Mouse (Mus musculus): ENCODE data around the gene Scrn2.
A peak's percentile ranks its signal among the peaks of the same experiment; 100 is the strongest.

Scrn2 gene

DNA sequence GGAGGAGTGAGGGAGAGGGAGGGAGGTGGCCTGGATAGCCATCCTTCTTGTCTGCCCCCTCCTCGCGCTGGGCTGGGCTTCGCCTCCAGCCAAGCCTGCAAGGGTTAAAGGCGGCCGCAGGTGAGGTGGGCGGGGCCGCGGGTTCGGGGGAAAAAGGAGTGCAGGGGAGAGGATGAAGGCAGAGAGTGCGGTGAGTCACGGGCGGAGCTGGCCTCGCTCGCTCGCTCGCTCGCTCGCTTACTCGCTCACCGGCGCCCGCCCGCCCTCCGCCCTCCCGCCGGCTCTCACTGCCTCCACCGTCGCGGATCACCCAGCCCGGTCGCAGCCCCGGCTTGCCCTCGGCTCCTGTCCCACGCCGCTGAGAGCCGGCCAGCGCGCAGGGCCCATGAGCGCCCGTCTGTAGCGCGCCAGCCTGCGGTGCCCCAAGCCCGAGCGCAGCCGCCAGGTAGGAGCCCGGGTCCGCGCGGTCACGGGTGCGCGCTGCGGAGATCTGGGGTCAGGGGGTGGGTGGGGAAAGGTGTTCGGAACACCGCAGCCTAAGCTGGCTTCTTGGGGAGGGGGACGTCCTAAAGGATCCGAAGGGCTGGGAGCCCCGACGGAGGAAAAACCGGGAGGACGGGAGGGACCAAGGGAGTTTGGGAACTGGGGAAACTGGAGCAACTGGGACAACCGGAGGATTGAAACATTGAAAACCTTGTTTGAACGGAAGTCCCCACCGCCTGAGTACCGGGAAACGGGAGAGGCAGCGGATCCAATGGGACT, 11.0 kb upstream of the Scrn2 start:
- peak; percentile 70 for DNase-seq

DNA sequence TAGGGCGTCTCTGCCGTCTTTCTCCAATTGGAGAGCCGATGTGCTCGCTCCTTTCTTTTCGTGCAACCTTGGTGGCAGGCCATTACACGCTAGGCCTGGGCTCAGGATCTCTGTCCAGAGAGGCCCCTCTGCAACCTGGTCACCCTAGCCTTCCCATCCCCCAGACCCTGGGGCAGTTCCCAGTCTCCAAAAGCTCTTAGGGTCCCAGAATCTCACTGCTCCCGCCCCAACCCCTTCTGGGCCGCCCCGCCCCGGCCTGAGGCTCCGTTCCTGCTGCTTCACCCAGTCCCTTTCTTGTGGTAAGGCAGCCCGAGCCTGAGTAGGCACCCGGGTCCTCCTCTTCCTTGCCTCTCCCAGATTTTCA, 10.4 kb upstream of the Scrn2 start:
- no peak for DNase-seq

DNA sequence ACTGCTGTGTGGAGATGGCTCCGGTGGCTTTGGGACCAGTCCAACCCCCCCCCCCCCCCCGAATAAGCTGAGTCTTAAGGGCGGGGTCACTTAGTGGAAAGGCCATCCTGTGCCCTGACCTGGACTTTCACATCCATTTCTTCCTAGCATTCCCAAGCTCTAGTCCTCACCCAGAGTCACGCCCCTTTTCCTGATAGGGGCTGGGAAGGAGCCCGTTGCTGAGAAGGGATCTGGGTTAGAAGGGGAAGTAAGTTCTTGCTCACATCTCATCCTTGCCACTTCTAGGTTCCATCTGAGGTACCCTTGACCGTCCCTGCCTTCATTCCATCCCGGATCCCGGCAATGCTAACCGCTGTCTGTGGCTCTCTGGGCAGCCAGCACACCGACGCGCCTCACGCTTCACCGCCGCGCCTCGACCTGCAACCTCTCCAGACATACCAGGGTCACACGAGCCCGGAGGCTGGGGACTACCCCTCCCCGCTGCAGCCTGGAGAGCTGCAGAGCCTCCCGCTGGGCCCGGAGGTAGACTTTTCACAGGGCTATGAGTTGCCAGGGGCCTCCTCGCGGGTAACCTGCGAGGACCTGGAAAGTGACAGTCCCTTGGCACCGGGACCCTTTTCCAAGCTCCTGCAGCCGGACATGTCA, 8.5 kb upstream of the Scrn2 start:
- peak; percentile 41 for DNase-seq

DNA sequence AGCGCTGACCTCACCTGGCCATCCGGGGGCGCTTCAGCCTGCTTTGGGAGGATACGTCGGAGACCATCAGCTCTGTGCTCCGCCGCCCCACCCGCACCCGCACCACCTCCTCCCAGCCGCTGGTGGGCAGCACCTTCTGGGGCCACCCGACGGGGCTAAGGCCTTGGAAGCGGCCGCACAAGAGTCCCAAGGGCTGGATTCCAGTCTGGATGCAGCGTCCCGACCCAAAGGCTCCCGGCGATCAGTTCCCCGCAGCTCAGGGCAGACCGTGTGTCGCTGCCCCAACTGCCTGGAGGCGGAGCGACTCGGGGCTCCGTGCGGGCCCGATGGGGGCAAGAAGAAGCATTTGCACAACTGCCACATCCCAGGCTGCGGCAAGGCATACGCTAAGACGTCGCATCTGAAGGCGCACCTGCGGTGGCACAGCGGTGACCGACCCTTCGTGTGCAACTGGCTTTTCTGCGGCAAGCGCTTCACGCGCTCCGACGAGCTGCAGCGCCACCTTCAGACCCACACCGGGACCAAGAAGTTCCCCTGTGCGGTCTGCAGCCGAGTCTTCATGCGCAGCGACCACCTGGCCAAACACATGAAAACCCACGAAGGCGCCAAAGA, 7.8 kb upstream of the Scrn2 start:
- DNase-seq: peak; percentile 93

DNA sequence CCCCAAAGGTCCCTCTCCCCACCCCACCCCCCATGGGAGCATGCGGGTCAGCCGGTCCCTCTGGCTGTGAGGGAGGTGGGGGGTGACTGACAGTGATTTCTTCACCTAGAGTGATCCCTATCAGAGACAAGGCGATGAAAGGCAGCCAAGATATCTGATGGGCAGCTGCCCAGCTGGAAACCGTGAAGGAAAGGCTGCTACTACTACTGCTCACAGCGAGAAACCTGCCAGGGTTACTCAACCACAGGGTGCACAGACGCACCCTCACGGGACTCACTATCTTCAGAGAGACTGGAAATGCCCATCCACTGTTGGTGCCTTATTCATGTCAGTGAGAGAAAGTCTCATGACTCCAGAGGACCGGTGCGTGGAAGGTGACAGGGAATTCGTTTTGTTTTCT, 4.8 kb upstream of the Scrn2 start:
- no peak for DNase-seq

DNA sequence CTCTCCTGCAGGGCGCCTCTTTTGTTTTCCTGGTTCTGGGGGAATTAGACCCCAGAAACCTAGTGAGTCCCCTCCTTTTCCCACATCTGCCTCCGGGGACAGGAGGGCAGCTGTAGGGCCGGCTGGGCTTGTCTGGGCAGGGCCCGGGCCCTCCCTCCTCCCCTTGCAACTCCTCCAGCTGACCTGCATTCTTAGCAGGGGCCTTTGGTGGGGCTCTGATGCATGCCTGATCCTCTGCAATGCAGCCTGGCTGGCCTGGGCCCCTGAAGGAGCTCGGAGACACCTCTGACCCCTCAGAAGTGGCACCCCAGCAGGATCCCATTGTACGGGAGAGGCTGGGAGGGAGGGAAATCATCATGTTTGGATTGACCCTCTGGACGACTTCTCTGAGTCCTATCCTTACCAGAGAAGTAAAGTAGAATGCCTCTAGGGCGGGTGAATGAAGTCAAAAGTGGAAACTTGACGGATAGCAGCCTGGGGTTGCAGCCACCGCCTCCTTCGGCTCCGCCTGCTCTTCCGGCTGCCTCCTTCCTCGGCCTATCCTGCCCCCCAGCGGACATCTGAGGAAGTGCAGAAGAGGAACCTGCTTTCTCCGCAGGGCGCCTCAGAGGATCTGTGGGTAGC, 3.9 kb upstream of the Scrn2 start:
- peak; percentile 95 for DNase-seq

DNA sequence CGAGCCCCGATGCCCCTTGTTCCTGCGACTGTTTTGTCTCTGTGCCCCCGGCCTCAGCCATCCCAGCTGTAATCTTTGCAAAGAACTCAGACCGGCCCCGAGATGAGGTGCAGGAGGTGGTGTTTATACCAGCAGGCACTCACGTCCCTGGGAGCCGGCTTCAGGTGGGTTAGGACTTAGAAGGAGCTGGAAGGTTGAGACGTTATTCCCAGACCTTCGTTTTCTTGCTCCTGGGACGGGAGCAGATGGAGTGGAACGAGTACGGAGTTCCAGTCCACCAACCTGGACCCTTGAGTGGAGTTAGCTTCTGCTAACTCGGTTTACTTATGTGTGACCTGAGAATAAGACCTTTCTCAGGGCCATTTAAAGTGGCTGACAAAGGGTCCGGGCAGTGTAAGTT, 688 bp downstream of the Scrn2 start:
- DNase-seq: peak; percentile 18

DNA sequence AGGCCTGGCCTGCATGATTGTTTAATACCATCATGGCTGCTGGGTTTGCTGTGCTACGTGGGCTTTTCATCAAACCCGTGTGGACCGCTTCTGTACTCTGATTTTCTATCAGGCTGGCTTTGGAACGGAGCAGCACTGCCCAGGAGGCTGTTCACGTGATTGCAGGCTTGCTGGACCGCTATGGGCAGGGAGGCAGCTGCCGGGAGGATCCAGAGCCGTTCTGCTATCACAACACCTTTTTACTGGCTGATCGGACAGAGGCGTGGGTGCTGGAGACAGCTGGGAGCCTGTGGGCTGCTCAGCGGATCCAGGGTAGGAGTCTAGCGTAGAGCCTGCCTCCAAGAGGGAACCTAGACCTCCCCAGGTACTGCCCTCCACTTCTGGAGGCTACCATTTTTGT, 2.2 kb downstream of the Scrn2 start:
- DNase-seq: no peak

DNA sequence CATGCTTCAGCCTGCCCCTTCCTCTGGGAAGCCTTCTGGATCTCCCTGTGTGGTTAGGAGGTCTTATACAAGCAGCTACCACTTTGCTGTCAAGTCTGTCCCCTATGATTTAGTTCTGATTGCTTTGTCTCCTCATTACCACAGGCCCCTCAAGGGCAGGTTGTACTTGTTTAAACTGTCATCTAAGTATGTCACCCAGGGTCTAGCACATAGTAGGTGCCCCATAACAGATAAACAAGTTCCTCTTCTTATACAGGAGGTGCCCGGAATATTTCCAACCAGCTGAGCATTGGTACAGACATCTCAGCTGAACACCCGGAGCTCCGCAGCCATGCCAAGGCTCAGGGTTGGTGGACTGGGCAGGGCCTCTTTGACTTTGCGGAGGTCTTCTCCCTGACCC, 2.8 kb downstream of the Scrn2 start:
- no peak for DNase-seq

DNA sequence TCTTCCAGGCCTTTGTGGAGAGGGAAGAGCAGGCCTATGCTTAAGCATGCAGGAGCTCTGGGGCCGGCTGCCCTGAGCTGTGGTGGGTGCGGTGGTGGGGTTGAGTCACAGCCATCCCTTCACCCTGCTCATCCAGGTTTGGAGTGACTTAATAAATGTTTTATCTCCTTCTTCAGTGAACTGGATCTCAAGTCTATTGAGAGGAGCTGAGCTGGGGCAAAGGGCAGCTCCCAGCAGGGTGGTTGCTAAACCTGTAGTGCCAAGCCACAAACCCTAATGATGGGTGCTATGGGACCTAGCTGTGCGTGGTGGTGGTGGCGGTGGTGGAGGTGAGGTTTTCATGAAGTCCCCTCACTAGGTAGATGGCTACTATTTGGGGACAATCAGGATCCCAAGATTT, 4.0 kb downstream of the Scrn2 start:
- DNase-seq: no peak

DNA sequence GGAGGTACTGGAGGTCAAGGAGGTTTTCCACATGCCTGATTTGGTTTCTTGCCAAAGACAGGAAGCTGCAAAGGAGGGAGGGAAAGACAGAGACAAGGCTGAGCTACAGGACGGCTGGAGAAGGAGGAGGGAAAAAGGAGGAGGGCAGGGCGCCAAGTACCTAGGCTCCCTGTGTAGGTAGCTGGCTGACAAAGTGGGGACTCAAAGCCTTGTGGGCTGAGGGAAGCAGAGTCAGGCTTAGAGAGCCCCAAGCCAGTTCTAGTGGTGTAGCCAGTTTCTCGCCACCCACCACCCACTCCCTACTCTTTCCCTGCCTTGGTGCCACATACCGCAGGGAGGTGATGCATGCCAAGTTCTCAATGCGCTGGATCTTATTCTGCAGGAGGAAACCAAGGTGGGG, 6.4 kb downstream of the Scrn2 start:
- no peak for DNase-seq

DNA sequence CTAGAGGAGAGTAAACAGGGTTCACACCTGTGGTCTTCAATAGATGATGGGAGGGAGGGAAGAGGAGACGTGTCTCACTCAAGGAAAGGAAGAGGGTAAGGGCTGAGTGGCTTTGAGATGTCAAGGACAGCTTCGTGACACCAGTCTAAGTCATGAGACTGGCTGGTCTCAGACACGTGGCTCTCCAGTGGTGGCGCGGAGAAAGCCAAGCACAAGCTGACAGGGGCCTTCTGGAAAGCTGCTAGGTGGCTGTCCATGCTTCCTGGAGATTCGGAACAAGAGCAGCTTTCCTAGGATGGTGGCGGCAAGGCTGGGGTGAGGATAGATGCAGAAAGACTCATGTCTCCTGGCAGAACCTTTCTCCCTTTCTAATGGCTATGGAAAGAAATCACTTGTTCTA, 9.1 kb downstream of the Scrn2 start:
- DNase-seq: no peak

DNA sequence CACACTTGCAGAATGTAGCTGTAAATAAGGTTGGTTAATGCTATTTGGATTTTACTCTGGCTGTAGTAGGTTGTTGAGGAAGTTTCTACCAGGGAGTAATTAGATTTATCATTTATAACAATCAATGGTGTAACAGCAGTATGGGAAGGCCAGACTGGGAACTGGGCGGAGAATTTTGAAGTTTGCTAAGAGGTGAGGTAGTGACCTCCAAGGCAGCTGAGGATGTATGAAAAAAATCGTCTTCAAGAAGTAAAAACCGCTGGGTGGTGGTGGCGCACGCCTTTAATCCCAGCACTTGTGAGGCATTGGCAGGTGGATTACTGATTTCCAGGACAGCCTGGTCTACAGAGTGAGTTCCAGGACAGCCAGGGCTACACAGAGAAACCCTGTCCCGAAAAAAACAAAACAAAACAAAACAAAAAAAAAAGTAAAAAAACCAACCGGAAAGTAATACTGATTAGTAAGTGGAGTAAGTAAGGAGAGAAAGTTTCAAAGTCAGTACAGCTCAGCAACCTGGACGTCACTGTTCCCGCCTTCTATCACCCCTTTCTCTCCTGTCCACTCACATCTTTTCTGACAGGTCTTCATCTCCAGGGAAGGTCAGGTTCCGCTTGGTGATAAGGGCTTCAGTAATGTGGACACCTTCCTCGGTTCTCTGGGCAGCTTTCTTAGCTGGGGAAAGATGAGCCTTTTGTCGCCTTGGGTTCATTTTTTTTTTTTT, 10.7 kb downstream of the Scrn2 start:
- DNase-seq: no peak

DNA sequence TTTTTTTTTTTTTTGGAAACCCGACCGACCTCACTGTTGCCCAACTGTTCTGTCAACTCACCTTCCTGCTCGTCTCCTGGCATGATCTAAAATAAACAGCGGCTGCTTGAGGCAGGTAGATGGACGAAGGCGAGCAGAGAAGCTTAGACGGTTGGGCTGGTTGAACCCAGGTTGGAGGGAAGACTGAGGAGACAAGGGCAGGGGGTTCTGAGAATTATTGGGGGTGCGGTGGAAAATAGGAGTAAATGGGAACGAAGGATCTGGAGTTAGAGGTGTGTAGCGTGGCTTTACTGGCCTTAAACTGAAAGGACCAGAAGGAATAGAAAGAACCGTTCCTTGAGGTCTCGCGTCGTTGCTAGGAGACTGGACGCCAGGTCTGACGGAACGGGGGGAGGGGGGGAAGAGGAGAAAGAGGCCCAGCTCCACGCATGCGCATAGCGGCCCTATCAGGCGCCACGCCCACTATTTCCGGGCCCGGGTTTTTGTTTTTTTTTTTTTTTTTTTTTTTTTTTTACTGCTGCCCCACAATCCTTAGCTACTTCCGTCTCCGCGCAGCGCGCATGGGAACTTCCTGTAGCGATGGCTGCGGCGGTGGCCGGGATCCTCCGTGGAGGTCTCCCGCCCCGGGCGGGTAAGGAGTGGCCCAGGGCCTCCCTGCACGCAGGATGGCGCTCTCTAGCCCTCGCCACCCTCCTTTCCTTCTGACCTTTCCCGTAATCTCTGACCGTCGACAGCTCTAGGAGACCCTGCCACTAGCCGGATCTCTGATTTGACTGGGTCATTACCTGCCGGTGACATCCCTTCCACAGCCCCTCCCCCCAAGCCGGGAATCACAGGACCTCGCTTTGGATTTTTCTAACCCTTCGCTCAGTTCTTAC, 11.5 kb downstream of the Scrn2 start, which contains the start of the genes Lrrc46 and Mrpl10:
Lrrc46 (minus strand) TSS at position 386 of the 878 bp plus-strand sequence.
Mrpl10 (plus strand) TSS at position 539 of the 878 bp plus-strand sequence.
- DNase-seq: peak; percentile 93

DNA sequence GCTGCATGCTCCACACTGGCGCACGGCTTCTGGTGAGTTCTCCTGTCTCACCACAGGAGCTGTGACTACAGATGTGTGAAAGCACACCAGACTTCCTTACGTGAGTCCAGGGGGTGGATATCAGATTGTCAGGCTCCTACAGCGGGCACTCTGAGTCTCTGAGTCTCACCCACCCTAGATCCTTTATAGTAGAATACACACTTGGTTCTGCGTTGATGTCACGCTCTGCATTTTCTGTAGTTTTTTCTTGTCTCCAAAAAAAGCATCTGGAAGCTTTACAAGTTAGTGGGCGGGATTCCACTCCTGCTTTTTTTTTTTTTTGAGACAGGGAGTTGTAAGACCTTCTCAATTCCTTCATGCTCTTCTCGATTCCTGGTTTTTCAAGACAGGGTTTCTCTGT, 15.2 kb downstream of the Scrn2 start:
- no peak for DNase-seq

DNA sequence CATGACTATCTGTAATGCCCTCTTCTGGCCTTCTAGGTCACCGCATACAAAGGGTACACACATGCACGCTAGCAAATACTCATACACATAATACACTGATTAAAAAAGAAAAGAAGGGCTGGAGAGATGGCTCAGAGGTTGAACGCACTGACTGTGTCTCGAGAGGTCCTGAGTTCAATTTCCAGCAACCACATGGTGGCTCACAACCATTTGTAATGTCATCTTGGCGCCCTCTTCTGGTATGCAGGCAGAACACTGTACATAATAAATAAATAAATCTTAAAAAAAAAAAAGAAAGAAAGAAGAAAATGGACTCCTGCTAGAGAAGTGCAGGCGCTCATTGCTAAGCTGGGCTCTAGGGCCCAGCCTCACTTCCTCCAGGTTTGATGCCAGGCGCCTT, 16.1 kb downstream of the Scrn2 start:
- peak; percentile 25 for DNase-seq

DNA sequence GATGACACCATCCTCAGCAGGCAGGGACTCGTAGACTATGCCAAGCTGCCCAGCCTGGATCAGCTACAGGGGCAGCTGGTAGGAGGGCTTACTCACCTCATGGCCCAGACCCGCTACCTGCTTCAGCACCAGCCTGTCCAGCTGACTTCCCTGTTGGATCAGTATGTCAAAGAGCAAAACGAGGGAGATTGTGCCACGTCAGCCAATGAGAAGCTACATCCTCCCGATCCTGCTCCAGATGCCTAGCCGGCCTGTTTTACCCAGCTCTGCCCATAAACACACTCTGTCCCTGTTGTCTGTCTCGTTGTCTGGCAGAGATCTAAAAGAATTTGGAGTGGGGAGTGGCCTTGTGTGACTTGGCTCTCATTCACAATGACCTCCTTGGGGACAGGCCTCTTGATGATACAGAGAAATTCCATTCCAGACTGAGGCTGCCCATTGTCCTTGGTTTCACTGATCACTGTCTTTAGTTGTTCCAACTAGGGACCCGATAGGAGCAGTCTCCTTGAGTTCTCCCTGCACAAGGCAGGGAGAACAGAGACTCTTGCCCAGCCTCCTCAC, 18.4 kb downstream of the Scrn2 start:
- DNase-seq: no peak

DNA sequence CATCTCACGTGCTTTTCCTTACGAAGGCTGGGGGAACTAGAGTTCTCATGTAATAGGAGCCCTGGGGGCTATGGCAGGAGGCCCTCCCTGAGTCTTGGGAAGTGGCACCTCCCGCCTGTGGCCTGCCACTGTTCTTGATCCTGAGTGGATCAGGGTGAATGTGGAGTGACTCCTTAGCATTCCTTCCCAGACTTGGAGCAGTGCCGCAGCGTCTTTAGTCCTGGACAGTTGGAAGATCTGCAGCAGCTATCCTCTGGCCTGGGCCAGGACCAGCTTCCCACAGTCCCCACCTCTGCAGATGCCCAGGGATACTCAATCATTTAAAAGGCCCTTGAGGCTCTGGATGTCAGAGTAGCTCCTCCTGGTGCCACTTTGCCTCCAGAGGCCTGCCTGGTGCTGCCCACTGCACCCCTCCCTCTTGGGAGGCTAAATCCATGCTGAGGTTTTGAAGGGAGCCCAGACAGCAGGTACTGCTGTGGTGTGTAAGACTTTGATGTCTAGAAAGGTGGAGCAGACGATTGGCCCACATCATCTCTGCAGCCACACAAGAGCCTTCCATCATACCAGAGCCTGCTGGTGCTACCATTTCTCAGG, 19.9 kb downstream of the Scrn2 start:
- no peak for DNase-seq

DNA sequence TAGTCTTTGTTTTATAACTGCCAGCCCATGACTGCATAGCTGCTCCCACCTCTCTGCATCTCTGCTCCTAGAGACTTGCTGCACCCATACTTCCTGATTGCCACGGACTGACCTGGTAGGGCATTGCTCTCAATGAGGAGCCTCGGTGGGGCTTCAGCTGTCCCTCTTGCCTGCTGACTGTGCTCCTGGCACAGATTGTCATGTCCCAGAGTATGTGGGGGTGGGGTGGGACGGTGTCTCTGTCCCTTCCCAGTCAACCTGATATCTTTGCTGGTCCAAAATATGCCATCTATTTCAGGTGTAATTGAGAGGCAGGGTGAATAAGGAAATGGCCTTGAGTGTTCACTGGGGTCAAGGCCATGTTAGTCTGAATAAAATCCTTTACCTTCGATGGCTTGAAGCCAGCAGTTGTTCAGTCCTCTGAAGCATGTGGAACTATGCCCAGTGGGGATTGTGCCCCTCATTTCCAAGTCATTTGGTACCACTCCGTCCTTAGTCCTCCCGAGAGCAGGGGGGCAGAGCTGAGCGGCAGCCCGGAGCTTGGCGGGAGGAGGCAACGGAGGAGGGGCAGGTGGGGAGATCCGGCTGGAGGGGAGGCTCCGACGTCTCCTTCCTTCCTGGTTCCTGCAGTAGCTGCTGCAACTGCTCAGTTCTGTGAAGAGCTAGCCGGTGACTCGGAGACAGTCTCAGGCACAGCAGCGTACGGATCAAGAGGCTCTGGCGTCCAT, 20.6 kb downstream of the Scrn2 start, which contains the start of gene Osbpl7:
Osbpl7 (plus strand) TSS at position 413 of the 728 bp plus-strand sequence.
- peak; percentile 91 for DNase-seq

DNA sequence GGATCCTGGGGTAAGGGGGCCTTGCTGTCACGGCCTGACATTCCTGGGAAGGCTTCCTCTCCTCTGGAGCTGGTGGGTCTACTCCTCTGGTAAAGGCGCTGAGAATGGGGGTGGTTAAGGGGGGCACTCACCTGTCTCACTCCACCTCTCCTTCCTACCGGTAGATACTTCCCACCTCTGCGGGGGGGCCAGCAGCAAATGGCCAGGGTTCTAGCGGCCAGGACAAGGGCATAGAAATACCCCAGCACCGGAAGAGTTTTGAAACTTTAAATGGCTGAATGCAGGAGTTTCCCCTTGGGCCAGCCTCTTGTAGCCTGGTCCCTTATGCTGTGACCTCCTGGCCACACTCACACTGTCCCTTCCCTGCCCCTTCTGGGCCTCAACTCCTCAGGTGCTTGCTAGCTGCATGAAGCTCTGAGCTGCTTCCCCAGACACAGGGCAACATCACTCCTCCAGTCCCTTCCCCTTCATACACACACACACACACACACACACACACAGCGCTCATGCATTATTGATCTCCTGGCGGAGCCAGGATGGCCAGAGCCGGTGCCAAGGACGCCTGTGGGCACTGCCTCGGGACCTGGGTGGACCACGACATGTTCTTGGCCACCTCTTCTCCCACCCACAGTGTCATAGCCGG, 21.3 kb downstream of the Scrn2 start:
- no peak for DNase-seq
